Comparison of ENCODE assay signal across 24 mouse cellular contexts in the genomic region with DNA sequence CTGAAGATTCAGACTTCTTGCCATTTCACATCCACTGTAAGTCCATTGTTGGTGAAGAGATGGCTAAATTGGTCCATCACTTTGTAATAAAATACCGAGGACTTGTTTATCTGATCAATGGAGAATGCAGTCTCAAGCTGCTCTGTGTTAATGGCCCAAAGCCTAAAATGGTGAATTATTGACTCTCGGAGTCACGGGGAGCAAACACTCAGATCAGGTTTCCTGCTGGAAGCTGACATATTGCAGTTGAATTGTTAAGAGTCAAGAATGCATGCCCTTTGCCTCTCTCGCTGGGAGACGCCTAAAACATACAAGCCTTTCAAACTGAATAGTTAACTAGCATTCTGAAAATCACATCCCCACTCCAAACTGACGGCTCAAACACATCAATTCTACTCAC.
DNase-seq lines count a peak whose midpoint lies in the region; ATAC-seq lines count a peak whose summit lies in the region.
"Had no signal": no experiment of that assay in that cellular context is flagged by ENCODE, and none has a peak within 500 bp of the region (broad histone marks: within the 10 kb centered on the region; RNA-seq: fewer than 3 reads in every experiment).

No protein-coding gene starts in this region.

- no peaks in the 10 kb centered on the region for H3K36me3 ChIP-seq in embryonic facial prominence, embryonic 11.5 days (replicated peaks; ENCODE audit: control insufficient read depth, insufficient read depth, low read depth, low read length)
- H3K36me3 ChIP-seq in kidney, embryonic 15.5 days: no peaks in the 10 kb centered on the region
- H3K36me3 ChIP-seq in forebrain, embryonic 16.5 days (ENCODE audit: control insufficient read depth, insufficient read depth): no peaks in the 10 kb centered on the region
- H3K36me3 ChIP-seq: limb, embryonic 10.5 days; limb, embryonic 15.5 days; liver, embryonic 13.5 days; midbrain, embryonic 12.5 days; stomach, embryonic 15.5 days had no signal

- H3K9ac ChIP-seq in embryonic facial prominence, embryonic 11.5 days (replicated peaks; ENCODE audit: low read length): no peak overlapping the region
- no peak overlapping the region for H3K9ac ChIP-seq in kidney, embryonic 15.5 days
- H3K9ac ChIP-seq in forebrain, embryonic 16.5 days (replicated peaks; ENCODE audit: low read depth, low read length): no peak overlapping the region
- H3K9ac ChIP-seq: forebrain, postnatal 0 days; limb, embryonic 15.5 days; liver, embryonic 13.5 days; midbrain, embryonic 12.5 days; stomach, embryonic 15.5 days had no signal

- no peaks in the 10 kb centered on the region for H3K27me3 ChIP-seq in embryonic facial prominence, embryonic 11.5 days (ENCODE audit: control insufficient read depth, insufficient read depth, low read length)
- peaks cover 3% of the 10 kb centered on the region; the same call in 1 of the 2 replicates for H3K27me3 ChIP-seq in kidney, embryonic 15.5 days
- no peaks in the 10 kb centered on the region for H3K27me3 ChIP-seq in forebrain, embryonic 16.5 days (replicated peaks; ENCODE audit: control insufficient read depth, insufficient read depth, low read length)
- H3K27me3 ChIP-seq: limb, embryonic 15.5 days; liver, embryonic 13.5 days; stomach, embryonic 15.5 days had no signal

- H3K4me3 ChIP-seq in embryonic facial prominence, embryonic 11.5 days (ENCODE audit: low read depth, low read length): no peak overlapping the region
- no peak overlapping the region for H3K4me3 ChIP-seq in kidney, embryonic 15.5 days (replicated peaks)
- H3K4me3 ChIP-seq in forebrain, embryonic 16.5 days (replicated peaks; ENCODE audit: low read length): no peak overlapping the region
- H3K4me3 ChIP-seq: erythroblast, embryonic 14.5 days; limb, embryonic 10.5 days; limb, embryonic 15.5 days; liver, embryonic 13.5 days; midbrain, embryonic 12.5 days; stomach, embryonic 15.5 days had no signal

- WGBS in embryonic facial prominence, embryonic 11.5 days: 40% methylated on average over 6 of the region's 6 CpGs
- 19% methylated on average over 6 of the region's 6 CpGs for WGBS in kidney, embryonic 15.5 days
- WGBS in forebrain, embryonic 16.5 days: 76% methylated on average over 6 of the region's 6 CpGs

- no peak overlapping the region for H3K4me2 ChIP-seq in embryonic facial prominence, embryonic 11.5 days (ENCODE audit: low read depth, low read length)
- no peak overlapping the region for H3K4me2 ChIP-seq in kidney, embryonic 15.5 days
- H3K4me2 ChIP-seq in forebrain, embryonic 16.5 days (ENCODE audit: low read length): no peak overlapping the region
- H3K4me2 ChIP-seq: limb, embryonic 15.5 days; liver, embryonic 13.5 days; midbrain, embryonic 12.5 days; stomach, embryonic 15.5 days had no signal

- H3K9me3 ChIP-seq in embryonic facial prominence, embryonic 11.5 days (replicated peaks; ENCODE audit: control insufficient read depth, low read length): no peaks in the 10 kb centered on the region
- no peaks in the 10 kb centered on the region for H3K9me3 ChIP-seq in kidney, embryonic 15.5 days (replicated peaks)
- no peaks in the 10 kb centered on the region for H3K9me3 ChIP-seq in forebrain, embryonic 16.5 days (ENCODE audit: control insufficient read depth, low read length)
- H3K9me3 ChIP-seq: limb, embryonic 10.5 days; limb, embryonic 15.5 days; liver, embryonic 13.5 days; midbrain, embryonic 12.5 days; stomach, embryonic 15.5 days had no signal

- H3K27ac ChIP-seq in embryonic facial prominence, embryonic 11.5 days (replicated peaks; ENCODE audit: low read depth, low read length): no peak overlapping the region
- H3K27ac ChIP-seq in kidney, embryonic 15.5 days: no peak overlapping the region
- H3K27ac ChIP-seq in forebrain, embryonic 16.5 days (ENCODE audit: low read length): no peak overlapping the region
- H3K27ac ChIP-seq: limb, embryonic 10.5 days; limb, embryonic 15.5 days; liver, embryonic 13.5 days; midbrain, embryonic 12.5 days; stomach, embryonic 15.5 days had no signal

- intact Hi-C loops in gastrocnemius, postnatal 14 days (cut with DNase I; ENCODE audit: low total_unique reads): no loop called here

- H3K4me1 ChIP-seq in embryonic facial prominence, embryonic 11.5 days (ENCODE audit: control insufficient read depth, insufficient read depth, low read length): no peaks in the 10 kb centered on the region
- H3K4me1 ChIP-seq in kidney, embryonic 15.5 days: no peaks in the 10 kb centered on the region
- no peaks in the 10 kb centered on the region for H3K4me1 ChIP-seq in forebrain, embryonic 16.5 days (replicated peaks; ENCODE audit: control insufficient read depth, insufficient read depth, low read length)
- H3K4me1 ChIP-seq: limb, embryonic 15.5 days; liver, embryonic 13.5 days; midbrain, embryonic 12.5 days; stomach, embryonic 15.5 days had no signal

- DNase-seq in embryo, embryonic 11 days: peak; percentile 36
- DNase-seq in embryonic facial prominence, embryonic 11.5 days (ENCODE audit: low spot score): peak; percentile 4
- peak; percentile 21 to 32 for DNase-seq in kidney, postnatal 36 days
- DNase-seq in gastrocnemius, postnatal 14 days: no peak
- DNase-seq in lung, postnatal 25 days (ENCODE audit: low spot score): no peak
- DNase-seq: adrenal gland, postnatal 25 days; B cell, adult 2 months; cerebellum, adult 11-12 months; cerebellum, postnatal 10 days; forebrain, postnatal 0 days; gastrocnemius, postnatal 10 days; heart, postnatal 14 days; layer of hippocampus, postnatal 36 days; liver, embryonic 13.5 days; lung, adult 2 months; lung, postnatal 10 days had no signal

- no peak for ATAC-seq in embryonic facial prominence, embryonic 11.5 days (replicated peaks; ENCODE audit: insufficient number of reproducible peaks, low FRiP score, low TSS enrichment, low read depth)
- ATAC-seq in kidney, embryonic 15.5 days (replicated peaks; ENCODE audit: low FRiP score): 0 out of 2 replicates have a peak, but pooled peaks have one; percentile 25
- ATAC-seq in forebrain, embryonic 16.5 days: no peak
- ATAC-seq: forebrain, postnatal 0 days; hindbrain, embryonic 16.5 days had no signal

Comparison
In these comparisons a context has a peak if more than half of its experiments do, and no peak if none do; other contexts are left out.
1. DNase-seq: peak in embryo, embryonic 11 days (single experiment), embryonic facial prominence, embryonic 11.5 days (single experiment) and kidney, postnatal 36 days (2 of 2); none in gastrocnemius, postnatal 14 days (single experiment) and lung, postnatal 25 days (single experiment).